Comparison of ENCODE assay signal across 8 mouse cellular contexts in genomic region chr2:29053802-29054544, GRCm38 (mm10). TPM values are rescaled to one million over a fixed set of nuclear protein-coding genes. Genes with fewer than 3 reads are reported as not detected.
DNase-seq lines count a peak whose midpoint lies in the region; ATAC-seq and TF ChIP-seq lines count a peak whose summit lies in the region.

No protein-coding gene starts in this region.

- ATAC-seq in cerebellum, adult (ENCODE audit: insufficient number of reproducible peaks, low FRiP score, low TSS enrichment), result no peak
- peak; percentile 30; the same call in 1 of the 2 replicates for ATAC-seq in intestine, embryonic 15.5 days
- peak; percentile 28; the same call in 1 of the 2 replicates for ATAC-seq in limb, embryonic 12.5 days (ENCODE audit: insufficient number of reproducible peaks, insufficient read depth, low FRiP score, low TSS enrichment, low read depth)
- ATAC-seq in midbrain, embryonic 12.5 days (ENCODE audit: low FRiP score, low read depth), result no peak; the same call in 1 of the 2 replicates

- intact Hi-C loops in gastrocnemius, adult 2 months (cut with DNase I), result loop anchor here (2.0 to 10.0 kb wide), 3 partner anchors 129 to 299 kb away; partner anchors contain the start of genes Ddx31 and Gtf3c4

- peak; percentile 29 for DNase-seq in cerebellum, adult 11 months
- peak; percentile 70 to 76 for DNase-seq in cerebellum, postnatal 14 days
- DNase-seq in gastrocnemius, adult 2 months, result peak; percentile 48
- peak; percentile 13 to 62 for DNase-seq in spleen, adult 18-20 months

- no peaks in the 10 kb centered on the region for H3K9me3 ChIP-seq in intestine, embryonic 15.5 days
- no peaks in the 10 kb centered on the region for H3K9me3 ChIP-seq in limb, embryonic 12.5 days
- no peaks in the 10 kb centered on the region for H3K9me3 ChIP-seq in midbrain, embryonic 12.5 days

- no peak overlapping the region for H3K27ac ChIP-seq in gastrocnemius, adult 2 months
- H3K27ac ChIP-seq in intestine, embryonic 15.5 days, result no peak overlapping the region
- no peak overlapping the region for H3K27ac ChIP-seq in limb, embryonic 12.5 days
- H3K27ac ChIP-seq in midbrain, embryonic 12.5 days (replicated peaks), result no peak overlapping the region

- 4% methylated on average over 20 of the region's 20 CpGs for WGBS in intestine, embryonic 15.5 days
- 4% methylated on average over 20 of the region's 20 CpGs for WGBS in limb, embryonic 12.5 days
- WGBS in midbrain, embryonic 12.5 days, result 3% methylated on average over 20 of the region's 20 CpGs

- H3K4me2 ChIP-seq in intestine, embryonic 15.5 days (replicated peaks), result peak overlapping the region; percentile 78
- H3K4me2 ChIP-seq in limb, embryonic 12.5 days, result peak overlapping the region; percentile 82
- H3K4me2 ChIP-seq in midbrain, embryonic 12.5 days (replicated peaks), result peak overlapping the region; percentile 79

- TF ChIP-seq CTCF in gastrocnemius, adult 2 months (IDR thresholded peaks at IDR 0.05), result peak; percentile 76

- no peaks in the 10 kb centered on the region; the same call in 1 of the 2 replicates for H3K27me3 ChIP-seq in intestine, embryonic 15.5 days (replicated peaks)
- peaks cover 63% of the 10 kb centered on the region for H3K27me3 ChIP-seq in limb, embryonic 12.5 days
- peaks cover 54% of the 10 kb centered on the region for H3K27me3 ChIP-seq in midbrain, embryonic 12.5 days

- H3K36me3 ChIP-seq in intestine, embryonic 15.5 days, result no peaks in the 10 kb centered on the region
- H3K36me3 ChIP-seq in limb, embryonic 12.5 days, result no peaks in the 10 kb centered on the region
- no peaks in the 10 kb centered on the region for H3K36me3 ChIP-seq in midbrain, embryonic 12.5 days

- H3K4me3 ChIP-seq in gastrocnemius, adult 2 months, result peak overlapping the region; percentile 74
- H3K4me3 ChIP-seq in intestine, embryonic 15.5 days (replicated peaks), result peak overlapping the region; percentile 50
- peak overlapping the region; percentile 52 for H3K4me3 ChIP-seq in limb, embryonic 12.5 days (replicated peaks)
- H3K4me3 ChIP-seq in midbrain, embryonic 12.5 days, result peak overlapping the region; percentile 51

- H3K9ac ChIP-seq in intestine, embryonic 15.5 days, result peak overlapping the region; percentile 67; the same call in 1 of the 2 replicates
- no peak overlapping the region for H3K9ac ChIP-seq in limb, embryonic 12.5 days (replicated peaks)
- no peak overlapping the region for H3K9ac ChIP-seq in midbrain, embryonic 12.5 days (replicated peaks)

- peaks cover 4% of the 10 kb centered on the region for H3K4me1 ChIP-seq in intestine, embryonic 15.5 days (replicated peaks)
- H3K4me1 ChIP-seq in limb, embryonic 12.5 days (replicated peaks), result peaks cover 17% of the 10 kb centered on the region
- H3K4me1 ChIP-seq in midbrain, embryonic 12.5 days, result peaks cover 24% of the 10 kb centered on the region

RNA-seq across cellular contexts. Expression of gene Cfap77, which starts 0.9 kb away (rescaled TPM):
- total RNA-seq in gastrocnemius, adult 2 months (2021), result not detected
- 0.25 and 0.54 TPM in 2 replicates for polyA plus RNA-seq in intestine, embryonic 15.5 days (2015; fragmentation: Nextera tagmentation; extraction: Ambion mirVana)
- 0.41 and 0.46 TPM in 2 replicates for polyA plus RNA-seq in limb, embryonic 12.5 days (2016; fragmentation: Nextera tagmentation; extraction: Ambion mirVana)
- 0.47 and 0.64 TPM in 2 replicates for polyA plus RNA-seq in midbrain, embryonic 12.5 days (2016; fragmentation: Nextera tagmentation; extraction: Ambion mirVana)

RNA-seq across cellular contexts. Expression of gene Ttf1, which starts 6.1 kb away (rescaled TPM):
- 1 to 10 TPM; 4.4 to 6.0 TPM for total RNA-seq in gastrocnemius, adult 2 months (2021)
- polyA plus RNA-seq in intestine, embryonic 15.5 days (2015; fragmentation: Nextera tagmentation; extraction: Ambion mirVana), result 9.1 and 9.6 TPM in 2 replicates
- polyA plus RNA-seq in limb, embryonic 12.5 days (2016; fragmentation: Nextera tagmentation; extraction: Ambion mirVana), result 12.9 and 13.7 TPM in 2 replicates
- 13.8 and 15.5 TPM in 2 replicates for polyA plus RNA-seq in midbrain, embryonic 12.5 days (2016; fragmentation: Nextera tagmentation; extraction: Ambion mirVana)

Comparison
In these comparisons a context has a peak if more than half of its experiments do, and no peak if none do; other contexts are left out.
1. ATAC-seq: peak in intestine, embryonic 15.5 days (single experiment) and limb, embryonic 12.5 days (single experiment); none in cerebellum, adult (single experiment) and midbrain, embryonic 12.5 days (single experiment).
2. Peak in every context shown above with its lines, with median percentiles within 50 percentile points of each other: DNase-seq, H3K4me3 ChIP-seq and H3K4me2 ChIP-seq.